Mouse (Mus musculus) retina, embryonic 14.5 days (tissue): ENCODE results near the gene 4922502D21Rik.

Experiments used
- DNase-seq: peaks from one replicate; pipeline ENCODE4 v3.0.0-alpha.2; 2015; ENCODE audit warnings: low spot score

Gene 4922502D21Rik

DNA sequence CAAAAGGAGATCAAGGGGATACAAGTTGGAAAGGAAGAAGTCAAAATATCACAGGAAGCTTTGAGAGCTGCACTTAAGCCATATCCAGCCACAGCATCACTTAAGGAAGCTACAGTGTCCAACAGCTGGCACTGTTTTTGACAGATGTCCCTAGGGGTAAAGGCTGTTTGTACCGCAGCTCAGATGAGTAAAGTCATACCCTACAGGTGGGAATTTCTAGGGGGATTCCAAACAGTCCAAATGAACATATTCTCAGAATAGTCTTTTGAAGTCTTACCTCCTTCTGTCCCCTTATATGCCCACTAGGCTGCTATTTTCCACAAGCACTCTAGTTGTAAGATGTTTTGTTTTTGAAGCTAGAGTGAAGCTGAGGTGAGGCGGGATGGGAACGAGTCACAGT lies 19.1 kb downstream of the 4922502D21Rik start:
- no peak for DNase-seq

DNA sequence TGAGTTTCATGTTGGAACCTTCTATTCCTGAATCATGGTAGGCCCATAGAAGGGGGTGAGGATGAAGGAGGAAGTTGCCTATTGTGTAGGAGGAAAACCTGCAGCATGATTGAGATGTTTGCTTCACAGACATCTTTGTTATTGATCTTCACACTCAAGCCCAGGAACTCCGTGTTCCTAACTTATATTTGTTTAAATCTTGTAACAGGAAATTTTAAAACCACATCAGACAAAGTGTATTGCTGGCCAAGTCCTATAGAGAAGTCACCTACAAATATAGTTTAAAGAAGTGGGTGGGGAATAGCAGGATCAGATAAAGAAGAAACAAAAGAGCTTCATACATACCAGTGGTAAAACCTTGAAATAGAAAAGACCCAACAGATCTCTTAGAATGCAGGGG lies 27.4 kb downstream of the 4922502D21Rik start:
- no peak for DNase-seq

DNA sequence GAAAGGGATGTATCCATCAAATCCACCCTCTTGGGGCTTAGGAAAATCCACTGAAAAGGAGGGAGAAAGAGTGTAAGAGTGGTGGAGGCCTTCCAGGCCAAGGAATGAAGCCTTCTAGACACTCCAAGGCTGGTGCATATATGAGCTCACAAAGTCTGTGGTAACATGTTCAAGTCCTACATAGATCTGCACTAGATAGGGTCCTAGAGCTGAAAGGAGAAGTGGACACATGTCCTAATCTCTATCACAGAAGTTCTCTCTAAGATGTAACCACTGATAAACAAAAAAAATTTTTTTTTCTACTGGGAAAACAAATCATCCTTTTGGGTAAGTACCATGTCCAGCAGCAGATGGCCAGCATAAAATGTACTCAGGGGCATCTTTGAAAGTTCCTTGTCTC lies 42.9 kb downstream of the 4922502D21Rik start:
- no peak for DNase-seq

DNA sequence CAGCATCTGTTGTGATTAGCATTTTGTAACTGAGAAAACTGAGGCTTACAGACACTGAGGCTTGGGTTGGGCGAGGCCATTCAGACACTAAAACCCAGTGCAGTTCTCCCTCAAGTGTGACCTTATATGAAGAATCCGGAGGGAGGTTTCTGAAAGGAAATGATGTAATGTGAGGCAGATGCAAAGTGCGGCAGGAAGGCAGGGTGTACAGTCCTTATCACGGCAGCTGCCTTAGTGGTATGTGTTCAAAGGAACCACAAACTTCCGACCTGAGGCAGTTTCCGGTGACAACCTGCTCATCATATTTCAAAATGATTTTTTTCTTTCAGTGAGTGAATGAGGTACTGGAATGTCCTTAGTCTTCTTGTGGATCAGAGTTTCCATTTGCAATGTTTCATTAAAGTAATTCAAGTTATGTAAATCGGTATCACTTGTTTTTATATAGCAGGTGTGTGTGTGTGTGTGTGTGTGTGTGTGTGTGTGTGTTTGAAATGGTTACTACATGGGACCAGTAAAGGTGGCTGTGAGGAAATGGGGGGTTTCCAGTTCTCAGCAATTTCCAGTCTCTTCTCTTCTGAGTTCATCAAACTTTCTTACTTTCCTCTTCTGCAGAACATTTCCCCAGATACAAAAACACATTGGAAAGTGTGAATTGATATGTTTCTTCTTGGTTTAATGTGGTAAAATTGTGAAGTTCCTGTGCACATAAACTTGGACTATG lies 47.1 kb downstream of the 4922502D21Rik start:
- DNase-seq = no peak

DNA sequence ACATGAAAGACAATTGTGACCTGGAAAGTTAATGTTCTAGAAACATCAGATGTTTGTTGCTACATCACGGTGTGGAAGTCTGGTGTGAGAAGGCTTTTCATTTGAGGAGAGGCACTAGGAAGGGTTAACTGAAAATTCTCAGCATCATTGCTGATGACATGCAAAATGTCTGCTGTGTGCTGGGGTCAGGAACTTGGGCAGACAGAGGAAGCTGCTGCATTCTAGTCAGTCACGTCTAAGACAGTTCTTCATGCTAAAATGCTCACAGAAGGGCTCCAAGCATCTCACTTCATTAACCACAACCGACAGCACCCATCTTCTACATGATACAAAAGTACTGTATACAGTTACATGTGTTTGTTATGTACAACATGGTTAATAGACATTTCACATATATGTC lies 48.3 kb downstream of the 4922502D21Rik start:
- DNase-seq = no peak

DNA sequence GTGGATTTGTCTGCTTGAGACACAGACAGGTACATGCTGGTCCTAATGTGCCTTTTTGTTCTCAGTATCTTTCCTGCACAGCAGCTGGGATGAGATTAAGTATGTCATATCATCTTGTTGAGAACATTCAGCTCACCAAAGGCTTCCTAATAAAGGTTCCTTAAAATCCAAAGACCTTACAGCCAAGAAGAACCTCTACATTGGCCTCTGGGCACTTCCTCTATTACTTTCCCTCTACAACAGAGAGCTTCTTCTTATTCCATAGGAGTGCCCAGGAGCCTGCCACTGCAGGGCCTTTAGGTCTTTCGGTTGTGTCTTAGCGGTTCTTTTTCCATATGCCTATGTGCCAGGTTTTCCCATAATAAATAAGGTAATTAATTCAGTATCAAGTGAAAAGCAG lies 55.1 kb downstream of the 4922502D21Rik start:
- DNase-seq = no peak

DNA sequence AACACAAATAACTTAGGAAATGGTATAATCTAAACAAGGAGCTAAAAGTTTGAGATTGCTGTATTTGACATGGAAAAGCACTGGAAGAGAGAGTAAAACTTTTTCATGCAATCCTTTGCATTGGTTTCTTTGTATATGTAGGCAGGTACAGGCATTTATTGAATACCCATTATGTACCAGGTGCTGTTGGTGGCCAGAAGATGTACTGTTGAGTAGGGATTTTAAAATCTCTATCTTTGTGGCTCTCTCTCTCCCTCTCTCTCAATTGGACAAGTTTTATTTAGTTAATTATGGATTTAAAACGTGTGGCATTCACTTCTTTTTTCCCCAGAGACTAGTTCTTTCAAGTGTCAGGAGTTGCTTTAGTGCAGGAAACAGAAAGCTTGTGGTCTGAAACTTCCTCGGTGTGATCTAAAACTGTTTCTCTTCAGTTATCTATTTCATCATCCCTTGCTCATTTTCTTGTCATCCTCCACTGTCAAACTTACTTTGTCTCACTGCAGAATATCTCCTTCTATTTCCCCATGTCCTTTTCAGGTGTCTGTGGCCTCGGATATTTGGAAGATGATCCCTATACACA lies 55.9 kb downstream of the 4922502D21Rik start:
- no peak for DNase-seq

DNA sequence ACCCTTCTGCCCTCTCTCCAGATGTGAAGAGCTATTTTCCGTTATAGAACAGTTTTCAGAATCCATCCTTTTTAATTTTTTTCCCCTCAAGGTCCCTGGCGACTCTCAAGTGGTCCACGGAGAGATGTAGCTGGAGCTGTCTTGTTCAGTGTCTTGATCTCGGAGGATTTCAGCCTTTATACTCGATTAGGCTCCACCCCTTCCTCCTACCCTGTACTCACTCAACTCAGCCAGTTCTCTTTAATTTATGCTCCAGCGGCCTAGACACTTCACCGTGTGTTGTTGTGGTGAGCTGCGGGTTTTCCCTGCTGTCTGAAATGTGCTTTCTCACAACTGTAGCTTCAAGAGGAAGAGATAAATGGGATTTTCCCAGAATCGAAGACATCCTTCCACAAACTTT lies 56.4 kb downstream of the 4922502D21Rik start, which contains the start of gene Cd69:
Cd69 (minus strand) TSS at position 217 of the 400 bp plus-strand sequence.
- DNase-seq = no peak

DNA sequence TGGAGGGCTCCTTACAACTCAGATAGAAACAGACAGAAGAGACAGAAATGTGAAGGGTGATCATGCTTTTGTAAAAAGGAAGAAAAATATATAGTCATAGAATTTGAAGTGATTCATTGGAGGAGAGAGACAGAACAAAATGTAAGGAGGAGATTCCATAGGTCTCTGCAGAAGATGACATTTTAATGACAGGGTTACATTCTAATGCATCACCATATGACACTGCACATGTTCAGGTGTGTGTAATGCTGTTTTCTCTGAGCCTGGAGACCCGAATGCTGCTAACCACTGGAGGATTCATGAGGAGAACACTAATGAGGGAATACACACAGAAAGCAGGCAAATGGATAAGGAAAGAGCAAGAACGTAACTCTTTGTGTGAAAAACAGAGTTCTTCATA lies 57.1 kb downstream of the 4922502D21Rik start:
- DNase-seq = no peak

DNA sequence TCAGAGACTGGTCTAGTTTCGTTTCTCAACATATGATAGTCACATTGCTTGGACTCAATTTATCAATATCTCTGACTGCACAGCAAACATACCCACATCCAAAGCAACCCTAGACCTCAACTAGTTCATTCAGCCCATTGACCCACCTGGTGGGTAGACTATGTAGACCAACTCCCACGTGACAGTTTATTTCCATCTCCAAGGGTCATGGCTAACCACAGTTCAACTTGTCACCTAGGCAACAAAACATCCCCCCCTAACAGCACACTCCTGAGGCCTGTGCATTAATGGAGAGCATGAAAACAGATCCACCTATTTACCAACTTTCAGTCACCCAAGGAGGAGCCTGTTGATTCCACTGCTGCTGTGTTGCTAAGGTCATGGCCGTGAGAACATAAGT lies 57.9 kb downstream of the 4922502D21Rik start:
- no peak for DNase-seq
